Mouse (Mus musculus) heart, embryonic 15.5 days (tissue): ENCODE results near the gene Rfx3. TPM values are rescaled to one million over a fixed set of nuclear protein-coding genes. Genes with fewer than 3 reads are reported as not detected.

ENCODE experiments used
- ATAC-seq: fragments of 200-750 bp; cut with Nextera tagmentation; replicated peaks from 2 replicates; pipeline ENCODE4 v1.8.0; 2017; ENCODE audit warnings: low read depth, moderate TSS enrichment; ENCODE audit not compliant: insufficient number of reproducible peaks, insufficient read depth, low FRiP score
- H3K27ac ChIP-seq: fragments of 300-500 bp; sonication (generic); 2 replicates; pipeline ENCODE4 v1.5.1; 2015; ENCODE audit warnings: mild to moderate bottlenecking, inconsistent platforms
- H3K27me3 ChIP-seq: fragments of 300-500 bp; sonication (generic); 2 replicates; pipeline ENCODE4 v1.6.1; 2015; ENCODE audit warnings: inconsistent platforms
- H3K36me3 ChIP-seq: fragments of 300-500 bp; sonication (generic); 2 replicates; pipeline ENCODE4 v1.6.1; 2015; ENCODE audit warnings: mild to moderate bottlenecking, inconsistent platforms
- H3K4me1 ChIP-seq: fragments of 300-500 bp; sonication (generic); replicated peaks from 2 replicates; pipeline ENCODE4 v1.6.1; 2015; ENCODE audit warnings: inconsistent platforms
- H3K4me2 ChIP-seq: fragments of 300-500 bp; sonication (generic); 2 replicates; pipeline ENCODE4 v1.6.1; 2015; ENCODE audit warnings: inconsistent platforms, mild to moderate bottlenecking, moderate library complexity
- H3K4me3 ChIP-seq: fragments of 300-500 bp; sonication (generic); 2 replicates; pipeline ENCODE4 v1.5.1; 2015; ENCODE audit warnings: mild to moderate bottlenecking, inconsistent platforms
- H3K9ac ChIP-seq: fragments of 300-500 bp; sonication (generic); 2 replicates; pipeline ENCODE4 v1.6.1; 2015; ENCODE audit warnings: mild to moderate bottlenecking, inconsistent platforms
- H3K9me3 ChIP-seq: fragments of 300-500 bp; sonication (generic); replicated peaks from 2 replicates; pipeline ENCODE4 v1.6.1; 2016; ENCODE audit warnings: inconsistent platforms
- WGBS: fragments of 180-500 bp; shearing (Covaris S2); methylation state at CpG from one replicate; pipeline ENCODE4 v1.1.7; 2015; ENCODE audit warnings: mixed read lengths; 5-methylcytosine and 5-hydroxymethylcytosine counted together
- polyA plus RNA-seq: library from polyadenylated mRNA; unstranded; fragments of >200 nt; fragmentation: Nextera tagmentation; extraction: Ambion mirVana; gene quantifications from 2 replicates; pipeline ENCODE4 v1.2.1, GENCODE M21; 2015

The Rfx3 gene
- polyA plus RNA-seq, 1 experiment from 2014 or later = 4.8 TPM

DNA sequence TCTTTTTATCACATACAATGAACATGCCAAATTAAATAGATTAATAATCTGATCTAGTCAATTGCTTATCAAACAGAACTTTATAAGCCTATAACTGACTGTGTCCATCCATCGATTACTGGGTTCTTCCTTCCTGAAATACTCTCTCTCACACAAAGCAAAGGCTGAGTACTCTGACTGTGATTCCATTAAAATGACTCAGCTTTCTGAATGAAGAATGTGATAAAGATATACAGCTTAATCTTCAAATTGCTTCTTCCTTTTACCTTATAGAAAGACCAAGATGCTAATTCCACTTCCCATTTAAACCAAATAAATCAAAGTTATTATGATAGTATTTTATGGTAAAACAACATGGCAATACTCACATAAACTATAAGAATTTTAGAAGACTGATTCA lies 105.8 kb downstream of the Rfx3 start:
- H3K36me3 ChIP-seq = no peaks in the 10 kb centered on the region
- H3K27ac ChIP-seq = no peak overlapping the region
- no peak for ATAC-seq
- no peaks in the 10 kb centered on the region for H3K4me1 ChIP-seq
- WGBS = 75% methylated on average over 1 of the region's 1 CpGs
- H3K9me3 ChIP-seq = no peaks in the 10 kb centered on the region
- H3K9ac ChIP-seq = no peak overlapping the region
- H3K4me2 ChIP-seq = no peak overlapping the region
- H3K27me3 ChIP-seq = no peaks in the 10 kb centered on the region
- no peak overlapping the region for H3K4me3 ChIP-seq

DNA sequence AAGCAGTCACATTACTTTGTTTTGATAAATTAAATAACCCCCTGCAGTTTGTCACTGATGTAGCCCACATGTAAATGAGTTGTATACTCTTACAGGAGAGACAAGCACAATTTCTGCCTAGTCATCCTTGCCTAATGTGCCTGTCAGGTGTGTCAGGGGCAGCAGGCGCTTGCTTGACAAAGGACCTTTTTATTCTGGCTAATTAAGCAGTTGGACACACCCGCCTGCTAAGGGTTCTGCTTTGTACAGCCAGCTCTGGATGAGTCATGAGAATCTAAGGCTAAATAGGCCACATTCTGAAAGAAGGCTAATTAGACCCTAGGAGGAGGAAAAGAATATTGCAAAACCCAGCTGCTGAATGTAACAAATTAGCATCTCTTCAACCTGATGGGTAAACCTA lies 106.3 kb downstream of the Rfx3 start:
- Histone ChIP-seq H3K9ac (no peak overlapping the region), H3K27me3 (no peaks in the 10 kb centered on the region), H3K4me1 (no peaks in the 10 kb centered on the region), H3K27ac (no peak overlapping the region), H3K4me3 (no peak overlapping the region), H3K36me3 (no peaks in the 10 kb centered on the region), H3K4me2 (no peak overlapping the region), H3K9me3 (no peaks in the 10 kb centered on the region)
- ATAC-seq = no peak
- WGBS = 69% methylated on average over 2 of the region's 2 CpGs

DNA sequence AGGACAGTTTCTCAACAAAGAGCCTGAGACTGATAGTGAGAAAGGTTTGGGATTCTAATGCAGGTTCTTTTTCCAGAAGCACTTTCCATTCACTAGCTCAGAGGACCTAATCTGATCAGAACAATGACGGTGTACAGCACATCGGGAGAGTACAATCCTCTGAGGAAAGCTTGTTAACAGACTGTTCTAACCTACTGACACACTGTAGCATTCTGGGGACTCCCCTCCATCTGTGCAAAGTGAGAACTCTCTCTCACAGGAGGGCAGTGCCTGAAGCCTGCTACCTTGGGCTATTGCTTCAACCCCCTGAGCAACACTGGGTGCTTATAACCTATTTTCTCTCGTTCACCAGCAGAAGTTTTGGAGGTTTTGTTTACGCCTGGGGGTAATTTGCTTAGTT lies 106.8 kb downstream of the Rfx3 start:
- no peak overlapping the region for H3K27ac ChIP-seq
- ATAC-seq = no peak
- no peak overlapping the region for H3K4me2 ChIP-seq

DNA sequence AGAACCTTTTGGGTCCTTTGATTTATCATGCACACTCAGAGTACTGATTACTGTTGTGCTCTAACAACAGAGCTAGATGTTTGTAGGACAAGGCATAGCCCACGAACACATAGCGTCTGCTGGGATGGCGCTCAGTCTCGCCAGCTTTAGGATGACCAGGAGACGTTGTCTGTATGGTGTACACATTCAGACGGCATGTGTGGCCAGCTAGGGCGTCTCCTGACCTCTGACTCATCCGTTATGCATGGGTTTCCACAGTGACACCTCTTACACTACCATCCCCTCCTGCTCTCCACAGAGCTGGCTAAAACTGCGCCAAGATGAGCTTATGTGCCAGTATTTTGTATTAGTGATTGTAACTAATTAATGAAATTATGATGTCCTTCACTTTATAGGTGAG lies 108.4 kb downstream of the Rfx3 start:
- WGBS = 76% methylated on average over 9 of the region's 9 CpGs
- Histone ChIP-seq H3K36me3 (no peaks in the 10 kb centered on the region), H3K9ac (no peak overlapping the region), H3K4me3 (no peak overlapping the region), H3K4me1 (no peaks in the 10 kb centered on the region), H3K27ac (no peak overlapping the region), H3K27me3 (no peaks in the 10 kb centered on the region), H3K9me3 (no peaks in the 10 kb centered on the region), H3K4me2 (no peak overlapping the region)
- no peak for ATAC-seq

More for the DNA sequence above, 106.8 kb downstream of the Rfx3 start:
- Histone ChIP-seq H3K9ac (no peak overlapping the region), H3K9me3 (no peaks in the 10 kb centered on the region), H3K4me1 (no peaks in the 10 kb centered on the region), H3K36me3 (no peaks in the 10 kb centered on the region), H3K27me3 (no peaks in the 10 kb centered on the region), H3K4me3 (no peak overlapping the region)
- 58% methylated on average over 4 of the region's 4 CpGs for WGBS

DNA sequence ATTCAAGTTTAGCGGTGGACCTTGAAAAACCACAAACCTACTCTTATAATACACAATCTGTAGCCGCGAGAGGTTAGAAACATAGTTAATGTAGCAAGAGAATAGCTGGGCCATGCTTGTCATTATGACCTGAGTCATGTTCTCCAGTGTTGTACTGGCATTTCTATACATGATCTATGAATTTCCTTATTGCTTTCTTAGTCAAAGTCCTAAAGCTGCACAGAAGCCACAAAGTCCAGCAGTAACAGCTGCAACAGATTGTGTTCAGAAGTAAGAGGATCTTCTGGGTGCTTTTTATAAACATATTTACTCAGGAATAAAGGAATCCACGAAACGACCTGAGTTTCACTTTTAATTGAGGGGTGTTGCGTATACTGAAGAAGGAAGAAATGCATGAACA lies 109.3 kb downstream of the Rfx3 start:
- Histone ChIP-seq H3K4me1 (no peaks in the 10 kb centered on the region), H3K27me3 (no peaks in the 10 kb centered on the region), H3K27ac (no peak overlapping the region), H3K9ac (no peak overlapping the region), H3K36me3 (no peaks in the 10 kb centered on the region), H3K4me3 (no peak overlapping the region), H3K4me2 (no peak overlapping the region), H3K9me3 (no peaks in the 10 kb centered on the region)
- no peak for ATAC-seq
- 92% methylated on average over 6 of the region's 6 CpGs for WGBS

DNA sequence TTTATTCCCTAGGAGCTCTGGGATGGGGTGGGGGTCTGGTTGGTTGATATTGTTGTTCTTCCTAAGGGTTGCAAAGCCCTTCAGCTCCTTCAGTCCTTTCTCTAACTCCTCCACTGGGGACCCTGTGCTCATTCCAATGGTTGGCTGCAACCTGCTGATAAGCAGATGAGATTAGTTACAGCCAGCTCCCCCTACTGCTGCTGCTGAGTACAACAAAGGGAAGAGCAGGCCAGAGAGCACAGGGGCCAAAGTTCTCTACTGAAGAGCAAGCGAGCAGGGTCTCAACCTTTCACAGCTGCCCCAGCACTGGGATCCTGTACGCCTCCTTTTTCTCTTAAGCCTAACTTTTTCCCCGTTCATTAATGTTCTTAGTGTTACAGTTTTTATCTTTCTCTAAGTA lies 126.4 kb downstream of the Rfx3 start:
- H3K4me1 ChIP-seq = no peaks in the 10 kb centered on the region
- no peak for ATAC-seq
- H3K4me2 ChIP-seq = no peak overlapping the region
- H3K27me3 ChIP-seq = no peaks in the 10 kb centered on the region
- H3K9ac ChIP-seq = no peak overlapping the region
- WGBS = 88% methylated on average over 3 of the region's 3 CpGs
- no peaks in the 10 kb centered on the region for H3K36me3 ChIP-seq
- no peak overlapping the region for H3K4me3 ChIP-seq
- no peaks in the 10 kb centered on the region for H3K9me3 ChIP-seq
- H3K27ac ChIP-seq = no peak overlapping the region

DNA sequence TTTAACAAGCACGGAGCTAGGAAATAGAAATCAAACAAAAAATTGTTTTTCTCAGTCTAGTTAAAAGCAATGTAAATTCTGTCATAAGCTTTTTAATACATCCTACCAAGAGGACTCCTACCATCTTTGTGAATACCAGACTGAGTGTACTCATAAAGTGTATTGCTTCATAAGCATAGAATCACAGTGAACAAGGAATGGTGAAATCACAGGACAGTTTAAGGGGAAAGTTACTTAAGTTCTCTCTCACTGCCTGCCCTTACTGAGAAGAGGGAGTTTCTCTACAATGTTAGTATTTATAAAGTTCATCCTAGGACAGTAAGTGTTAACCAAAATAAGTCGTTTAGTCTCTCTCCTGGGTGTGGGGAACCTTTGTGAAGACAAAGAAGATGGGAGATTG lies 133.5 kb downstream of the Rfx3 start:
- Histone ChIP-seq H3K4me3 (no peak overlapping the region), H3K36me3 (no peaks in the 10 kb centered on the region), H3K4me2 (no peak overlapping the region), H3K27ac (no peak overlapping the region), H3K4me1 (no peaks in the 10 kb centered on the region), H3K9ac (no peak overlapping the region), H3K27me3 (no peaks in the 10 kb centered on the region), H3K9me3 (no peaks in the 10 kb centered on the region)
- 79% methylated on average over 2 of the region's 2 CpGs for WGBS
- no peak for ATAC-seq

DNA sequence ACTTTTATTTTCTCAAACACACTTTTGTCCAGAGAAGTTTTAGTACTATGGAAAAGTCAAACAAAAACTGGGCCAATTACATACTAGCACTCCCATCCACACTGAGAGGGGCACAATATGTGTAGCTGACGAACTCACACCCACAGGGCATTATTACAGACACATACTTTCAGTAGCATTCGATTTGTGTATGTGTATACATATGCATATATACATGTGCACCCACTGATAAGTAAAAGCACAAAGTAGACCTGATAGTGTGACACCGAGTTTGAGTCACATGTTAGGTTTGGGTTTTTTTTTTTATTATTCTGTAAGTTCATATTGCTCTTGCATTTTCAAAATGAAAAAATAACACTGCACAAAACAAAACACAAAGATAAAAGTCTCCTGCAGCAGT lies 140.2 kb downstream of the Rfx3 start:
- no peak overlapping the region for H3K9ac ChIP-seq
- no peaks in the 10 kb centered on the region; the same call in 1 of the 2 replicates for H3K36me3 ChIP-seq
- 87% methylated on average over 3 of the region's 3 CpGs for WGBS
- no peak overlapping the region for H3K27ac ChIP-seq
- H3K4me1 ChIP-seq = no peaks in the 10 kb centered on the region
- H3K9me3 ChIP-seq = no peaks in the 10 kb centered on the region
- no peak for ATAC-seq
- H3K27me3 ChIP-seq = no peaks in the 10 kb centered on the region
- no peak overlapping the region for H3K4me3 ChIP-seq
- H3K4me2 ChIP-seq = no peak overlapping the region

DNA sequence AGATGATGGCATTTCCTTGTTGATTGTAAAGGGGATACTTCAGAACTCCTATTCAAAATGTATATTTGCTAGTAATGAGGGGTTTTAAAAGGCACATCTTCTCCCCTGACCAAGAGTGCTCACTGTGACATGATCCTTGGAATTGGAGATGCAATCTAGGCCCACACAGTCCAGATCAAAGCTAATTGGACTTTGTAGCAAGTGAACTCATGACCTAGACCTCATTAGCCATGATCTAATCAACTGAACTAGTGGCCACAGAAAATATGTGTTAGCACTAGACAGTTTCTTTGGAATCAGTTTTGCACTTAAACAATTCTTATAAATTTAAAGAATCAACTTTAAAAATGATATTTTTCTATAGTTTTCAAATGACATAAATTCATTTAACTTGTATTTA lies 151.3 kb downstream of the Rfx3 start:
- H3K27ac ChIP-seq = no peak overlapping the region
- H3K9me3 ChIP-seq = no peaks in the 10 kb centered on the region
- H3K36me3 ChIP-seq = no peaks in the 10 kb centered on the region
- H3K4me3 ChIP-seq = no peak overlapping the region
- no peaks in the 10 kb centered on the region for H3K27me3 ChIP-seq
- no peaks in the 10 kb centered on the region for H3K4me1 ChIP-seq
- H3K9ac ChIP-seq = no peak overlapping the region
- ATAC-seq = no peak
- no peak overlapping the region for H3K4me2 ChIP-seq

DNA sequence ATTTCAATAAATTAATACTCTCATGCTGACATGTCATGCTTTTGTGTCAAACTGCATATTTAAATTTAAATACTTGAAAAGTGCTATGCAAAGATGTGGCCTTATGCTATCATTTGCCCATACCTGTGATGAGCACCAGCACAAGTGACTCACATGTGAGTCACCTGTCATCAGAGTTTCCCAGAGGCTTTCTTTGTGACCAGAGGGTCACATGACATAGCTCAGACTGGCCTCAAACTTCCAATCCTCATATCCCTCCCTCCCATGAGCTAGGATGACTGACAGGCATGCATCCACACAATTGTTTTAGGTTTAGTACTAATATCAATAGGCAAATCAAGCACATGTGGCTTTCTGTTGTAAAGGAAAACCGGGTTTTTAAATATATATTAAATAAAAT lies 162.0 kb downstream of the Rfx3 start:
- H3K4me2 ChIP-seq = no peak overlapping the region
- 84% methylated on average over 1 of the region's 1 CpGs for WGBS
- no peaks in the 10 kb centered on the region for H3K27me3 ChIP-seq
- H3K9me3 ChIP-seq = no peaks in the 10 kb centered on the region
- H3K4me3 ChIP-seq = no peak overlapping the region
- H3K4me1 ChIP-seq = no peaks in the 10 kb centered on the region
- no peak overlapping the region for H3K9ac ChIP-seq
- H3K27ac ChIP-seq = no peak overlapping the region
- no peaks in the 10 kb centered on the region; the same call in 1 of the 2 replicates for H3K36me3 ChIP-seq
- ATAC-seq = no peak

DNA sequence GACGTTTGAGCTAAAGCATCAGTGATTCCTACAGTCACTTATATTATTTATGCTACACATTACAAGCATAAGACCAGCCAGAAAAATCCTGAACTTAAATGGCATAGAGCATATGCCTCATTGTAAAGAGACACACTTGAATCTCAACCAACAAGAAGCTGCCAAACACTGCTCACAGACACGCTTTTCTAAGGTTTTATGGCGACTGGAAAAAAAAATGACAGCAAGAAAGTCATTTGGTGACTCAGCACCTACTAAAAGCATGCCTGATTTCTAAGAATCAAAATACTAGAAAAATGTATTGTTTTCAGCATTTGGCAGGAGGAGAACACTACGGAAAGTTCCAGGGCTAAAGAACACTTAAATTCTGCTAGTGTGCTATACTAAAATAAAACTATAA lies 163.9 kb downstream of the Rfx3 start:
- 82% methylated on average over 4 of the region's 4 CpGs for WGBS
- Histone ChIP-seq H3K27me3 (no peaks in the 10 kb centered on the region), H3K9ac (no peak overlapping the region), H3K4me1 (no peaks in the 10 kb centered on the region), H3K4me3 (no peak overlapping the region), H3K36me3 (no peaks in the 10 kb centered on the region; the same call in 1 of the 2 replicates), H3K27ac (no peak overlapping the region), H3K9me3 (no peaks in the 10 kb centered on the region), H3K4me2 (no peak overlapping the region)
- ATAC-seq = no peak

DNA sequence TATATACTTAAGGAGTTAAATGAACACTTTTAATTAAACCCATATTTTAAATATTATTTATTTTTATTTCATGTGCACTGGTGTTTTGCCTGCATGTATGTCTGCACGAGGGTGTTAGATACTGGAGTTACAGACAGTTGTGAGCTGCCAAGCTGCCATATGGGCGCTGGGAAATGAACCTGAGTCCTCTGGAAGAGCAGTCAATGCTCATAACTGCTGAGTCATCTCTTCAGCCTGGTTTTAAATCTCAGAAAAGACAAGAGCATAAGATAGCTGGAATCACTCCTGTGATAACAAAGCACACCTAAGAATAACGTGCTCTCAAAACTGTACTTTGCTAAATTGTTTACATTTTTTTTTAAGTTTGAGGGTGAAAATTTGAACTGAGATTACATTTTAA lies 172.3 kb downstream of the Rfx3 start:
- Histone ChIP-seq H3K4me3 (no peak overlapping the region), H3K4me2 (no peak overlapping the region), H3K27me3 (no peaks in the 10 kb centered on the region), H3K9me3 (no peaks in the 10 kb centered on the region), H3K4me1 (no peaks in the 10 kb centered on the region), H3K27ac (no peak overlapping the region), H3K9ac (no peak overlapping the region), H3K36me3 (no peaks in the 10 kb centered on the region)
- 68% methylated on average over 3 of the region's 3 CpGs for WGBS
- no peak for ATAC-seq

DNA sequence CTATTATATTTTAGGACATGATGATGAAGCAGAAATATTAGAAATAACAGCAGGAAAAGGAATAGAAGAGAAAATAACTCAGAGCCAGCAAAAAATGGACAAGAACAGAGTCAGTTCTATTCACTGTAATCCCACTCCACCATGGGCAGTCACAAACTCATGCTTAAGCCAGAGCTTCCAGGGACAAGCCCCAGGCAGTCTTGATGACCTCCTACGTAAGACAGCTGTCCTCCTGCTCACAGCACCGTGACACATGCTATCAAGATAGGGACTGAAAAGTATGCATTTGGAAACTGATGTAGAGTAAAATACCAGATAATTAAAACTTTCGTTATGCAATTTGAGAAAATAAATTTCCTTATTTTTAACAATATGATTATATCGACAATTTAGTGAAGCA lies 172.9 kb downstream of the Rfx3 start:
- Histone ChIP-seq H3K4me1 (no peaks in the 10 kb centered on the region), H3K4me2 (no peak overlapping the region), H3K27ac (no peak overlapping the region), H3K27me3 (no peaks in the 10 kb centered on the region), H3K4me3 (no peak overlapping the region), H3K36me3 (no peaks in the 10 kb centered on the region), H3K9me3 (no peaks in the 10 kb centered on the region), H3K9ac (no peak overlapping the region)
- ATAC-seq = no peak
- 74% methylated on average over 4 of the region's 4 CpGs for WGBS
